In the genomic region with DNA sequence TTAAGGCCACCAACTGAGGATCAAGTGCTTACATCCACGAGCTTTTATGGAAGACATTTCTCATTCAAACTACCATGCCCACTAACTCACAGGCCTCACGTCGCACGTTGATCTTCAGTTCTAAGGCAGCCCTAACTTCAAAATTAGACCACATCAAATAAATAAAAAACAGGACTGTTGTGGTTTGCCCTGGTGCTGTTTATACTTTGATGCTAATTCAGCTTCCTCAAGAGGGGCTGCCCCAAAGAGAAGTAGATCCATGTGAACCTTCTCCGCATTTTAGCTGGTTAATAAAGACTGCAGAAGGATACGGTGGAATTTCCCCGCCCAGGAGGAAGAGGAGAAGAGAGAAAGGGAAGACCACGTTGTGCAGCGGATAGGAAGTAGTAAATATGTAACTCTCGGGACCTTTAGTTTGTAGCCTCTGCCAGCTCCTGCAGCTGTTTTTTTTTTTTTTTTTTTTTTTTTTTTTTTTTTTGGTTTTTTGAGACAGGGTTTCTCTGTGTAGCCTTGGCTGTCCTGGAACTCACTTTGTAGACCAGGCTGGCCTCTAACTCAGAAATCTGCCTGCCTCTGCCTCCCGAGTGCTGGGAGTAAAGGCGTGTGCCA, we compare ENCODE assay signal across 30 mouse cellular contexts. TPM values are rescaled to one million over a fixed set of nuclear protein-coding genes. Genes with fewer than 3 reads are reported as not detected.
DNase-seq lines count a peak whose midpoint lies in the region; ATAC-seq and TF ChIP-seq lines count a peak whose summit lies in the region.
"Had no signal": no experiment of that assay in that cellular context is flagged by ENCODE, and none has a peak within 500 bp of the region (broad histone marks: within the 10 kb centered on the region; RNA-seq: fewer than 3 reads in every experiment).

No protein-coding gene starts in this region.

- WGBS in heart, embryonic 12.5 days: 78% methylated on average over 12 of the region's 12 CpGs

- DNase-seq in A20 (ENCODE audit: low read depth, low spot score) (peak; percentile 30), ES-E14 (ENCODE audit: low read depth, low spot score) (no peak)
- DNase-seq in CD4-positive, CD25-positive, alpha-beta regulatory T cell, adult 2 months (ENCODE audit: low read depth, low spot score): peak; percentile 46
- DNase-seq in induced T-regulatory cell, adult 2 months (ENCODE audit: low read depth): peak; percentile 60
- DNase-seq in lung, postnatal 10 days: no peak
- no peak for DNase-seq in ovary, adult 18-20 months (ENCODE audit: low spot score)
- no peak for DNase-seq in yolk sac, embryonic 10.5 days (ENCODE audit: low spot score)
- DNase-seq: adrenal gland, adult 8-10 months; adrenal gland, postnatal 25 days; cerebellum, adult 11-12 months; cerebellum, adult 8-10 months; cerebellum, postnatal 14 days; gastrocnemius, adult 2 months; gastrocnemius, postnatal 14 days; heart, adult 11 months; heart, postnatal 14 days; kidney, adult 18-20 months had no signal

- no peak for ATAC-seq in heart, embryonic 12.5 days (ENCODE audit: insufficient number of reproducible peaks, low FRiP score)
- ATAC-seq: forebrain, embryonic 13.5 days; forebrain, embryonic 16.5 days; intestine, embryonic 16.5 days had no signal

- peaks cover 0 to 2% of the 10 kb centered on the region in 2 experiments; a peak in 1 of 4 replicates for H3K4me1 ChIP-seq in ES-E14 (ENCODE audit: control insufficient read depth in 2 of 2, insufficient read depth in 2 of 2, low read length in 2 of 2, poor library complexity in 1 of 2)
- H3K4me1 ChIP-seq in heart, embryonic 12.5 days (replicated peaks): no peaks in the 10 kb centered on the region
- H3K4me1 ChIP-seq: forebrain, embryonic 10.5 days; forebrain, embryonic 13.5 days; heart, embryonic 13.5 days; hindbrain, embryonic 12.5 days; hindbrain, embryonic 15.5 days had no signal

- H3K27ac ChIP-seq in ES-E14 (ENCODE audit: insufficient read depth, low read depth, low read length, poor library complexity, severe bottlenecking): no peak overlapping the region
- no peak overlapping the region for H3K27ac ChIP-seq in heart, embryonic 12.5 days (ENCODE audit: poor library complexity, severe bottlenecking)
- H3K27ac ChIP-seq: forebrain, embryonic 10.5 days; forebrain, embryonic 13.5 days; gastrocnemius, adult 2 months; heart, embryonic 13.5 days; hindbrain, embryonic 12.5 days; hindbrain, embryonic 15.5 days had no signal

- in situ Hi-C loops in ES-E14 (cut with MboI; ENCODE audit: low sequenced_read_pairs in 2 of 2, unreplicated experiment in 2 of 2): no loop called here

- H3K4me2 ChIP-seq in heart, embryonic 12.5 days: no peak overlapping the region
- H3K4me2 ChIP-seq: forebrain, embryonic 13.5 days; heart, embryonic 13.5 days; hindbrain, embryonic 12.5 days; hindbrain, embryonic 15.5 days had no signal

- peaks cover 48% of the 10 kb centered on the region for H3K27me3 ChIP-seq in heart, embryonic 12.5 days (replicated peaks)

- H3K9me3 ChIP-seq in ES-E14 (ENCODE audit: control insufficient read depth, insufficient read depth, low read depth, low read length): no peaks in the 10 kb centered on the region
- H3K9me3 ChIP-seq in heart, embryonic 12.5 days (replicated peaks): no peaks in the 10 kb centered on the region
- H3K9me3 ChIP-seq: forebrain, embryonic 10.5 days; forebrain, embryonic 13.5 days; G1E; heart, embryonic 13.5 days; hindbrain, embryonic 12.5 days; hindbrain, embryonic 15.5 days had no signal

- H3K9ac ChIP-seq in ES-E14 (ENCODE audit: insufficient read depth, low read depth, low read length, poor library complexity, severe bottlenecking): no peak overlapping the region
- no peak overlapping the region for H3K9ac ChIP-seq in heart, embryonic 12.5 days
- H3K9ac ChIP-seq: forebrain, embryonic 13.5 days; heart, embryonic 13.5 days; hindbrain, embryonic 12.5 days; hindbrain, embryonic 15.5 days had no signal

- H3K36me3 ChIP-seq in ES-E14 (ENCODE audit: control insufficient read depth, insufficient read depth, low read length, poor library complexity, severe bottlenecking): no peaks in the 10 kb centered on the region
- no peaks in the 10 kb centered on the region for H3K36me3 ChIP-seq in heart, embryonic 12.5 days
- H3K36me3 ChIP-seq: forebrain, embryonic 10.5 days; G1E; heart, embryonic 13.5 days; hindbrain, embryonic 12.5 days; hindbrain, embryonic 15.5 days had no signal

- H3K4me3 ChIP-seq in ES-E14 (ENCODE audit: insufficient read depth in 1 of 2, low read depth in 1 of 2, low read length in 2 of 2, poor library complexity in 1 of 2, severe bottlenecking in 1 of 2): no peak overlapping the region
- no peak overlapping the region for H3K4me3 ChIP-seq in heart, embryonic 12.5 days
- H3K4me3 ChIP-seq: forebrain, embryonic 10.5 days; forebrain, embryonic 13.5 days; gastrocnemius, adult 2 months; heart, embryonic 13.5 days; hindbrain, embryonic 12.5 days; hindbrain, embryonic 15.5 days had no signal

TF ChIP-seq in ES-E14, 5 proteins besides CTCF, POLR2A, EP300 and RAD21:
- TF ChIP-seq ZNF384 (IDR thresholded peaks at IDR 0.05; ENCODE audit: low read depth, low read length) (peak; percentile 74), CHD2 (IDR thresholded peaks at IDR 0.05; ENCODE audit: low read depth, low read length) (no peak)

RNA-seq across cellular contexts. Expression of a gene that starts 8.7 kb away (rescaled TPM):
- total RNA-seq in ES-E14 (2012; rRNA removed): 27.8 and 32.1 TPM in 2 replicates
- 27.2 and 28.0 TPM in 2 replicates for polyA plus RNA-seq in heart, embryonic 12.5 days (2016; fragmentation: Nextera tagmentation; extraction: Ambion mirVana)
- total RNA-seq: gastrocnemius, adult 2 months had no signal

RNA-seq across cellular contexts. Expression of a gene that starts 10.7 kb away (rescaled TPM):
- 15.1 and 20.6 TPM in 2 replicates for total RNA-seq in ES-E14 (2012; rRNA removed)
- polyA plus RNA-seq in heart, embryonic 12.5 days (2016; fragmentation: Nextera tagmentation; extraction: Ambion mirVana): 0.22 and 0.50 TPM in 2 replicates
- total RNA-seq: G1E; hematopoietic stem cell, adult 5-6 weeks had no signal
- polyA plus RNA-seq: G1E had no signal

RNA-seq across cellular contexts. Expression of a gene that starts 22.0 kb away (rescaled TPM):
- 3.1 and 3.7 TPM in 2 replicates for total RNA-seq in ES-E14 (2012; rRNA removed)
- 0.34 and 0.46 TPM in 2 replicates for polyA plus RNA-seq in heart, embryonic 12.5 days (2016; fragmentation: Nextera tagmentation; extraction: Ambion mirVana)
- total RNA-seq: adrenal gland, adult 8-10 months; adrenal gland, postnatal 25 days; G1E; gastrocnemius, adult 2 months; gastrocnemius, postnatal 14 days; gastrocnemius, postnatal 4 days; heart, adult 8-10 months; heart, postnatal 14 days; hematopoietic stem cell, adult 5-6 weeks had no signal
- polyA plus RNA-seq: forebrain, embryonic 13.5 days; forebrain, embryonic 16.5 days; G1E had no signal

RNA-seq across cellular contexts. Expression of a gene that starts 27.3 kb away (rescaled TPM):
- total RNA-seq in ES-E14 (2012; rRNA removed): 8.6 and 16.7 TPM in 2 replicates
- polyA plus RNA-seq in heart, embryonic 12.5 days (2016; fragmentation: Nextera tagmentation; extraction: Ambion mirVana): 1.2 TPM in 2 replicates
- total RNA-seq: gastrocnemius, adult 2 months; gastrocnemius, postnatal 4 days; hematopoietic stem cell, adult 5-6 weeks had no signal
- polyA plus RNA-seq: embryonic facial prominence, embryonic 14.5 days; G1E had no signal

RNA-seq across cellular contexts. Expression of a gene that starts 36.0 kb away (rescaled TPM):
- total RNA-seq in ES-E14 (2012; rRNA removed): 335 and 424 TPM in 2 replicates
- 135 and 139 TPM in 2 replicates for polyA plus RNA-seq in heart, embryonic 12.5 days (2016; fragmentation: Nextera tagmentation; extraction: Ambion mirVana)

Comparison
In these comparisons a context has a peak if more than half of its experiments do, and no peak if none do; other contexts are left out.
1. DNase-seq: peak in A20 (single experiment), CD4-positive, CD25-positive, alpha-beta regulatory T cell, adult 2 months (single experiment) and induced T-regulatory cell, adult 2 months (single experiment); none in ES-E14 (single experiment), lung, postnatal 10 days (single experiment), ovary, adult 18-20 months (single experiment) and yolk sac, embryonic 10.5 days (single experiment).